Mouse (Mus musculus) limb, embryonic 14.5 days (tissue): ENCODE data around the gene Mecom. TPM values are rescaled to one million over a fixed set of nuclear protein-coding genes. Genes with fewer than 3 reads are reported as not detected.
"Not testable (repeated sequence)": the region's sequence is repeated elsewhere in the genome, so short reads cannot be mapped to it uniquely, and the experiment has no call there.

Experiments
- ATAC-seq: fragments of 200-750 bp; cut with Nextera tagmentation; 2 replicates; pipeline ENCODE4 v1.8.0; 2017; ENCODE audit warnings: low read depth, moderate number of reproducible peaks, moderate TSS enrichment; ENCODE audit not compliant: low FRiP score
- DNase-seq: peaks from one replicate; pipeline ENCODE4 v3.0.0-alpha.2; 2015; ENCODE audit warnings: low spot score
- H3K27ac ChIP-seq: fragments of 300-500 bp; sonication (generic); replicated peaks from 2 replicates; pipeline ENCODE4 v1.5.1; 2014; ENCODE audit warnings: low read depth, mild to moderate bottlenecking, low read length, moderate library complexity, mixed read lengths
- H3K27me3 ChIP-seq: fragments of 300-500 bp; sonication (generic); 2 replicates; pipeline ENCODE4 v1.6.1; 2014; ENCODE audit warnings: low read length, mixed read lengths; ENCODE audit not compliant: control insufficient read depth, insufficient read depth
- H3K36me3 ChIP-seq: fragments of 300-500 bp; sonication (generic); 2 replicates; pipeline ENCODE4 v1.6.1; 2014; ENCODE audit warnings: mild to moderate bottlenecking, low read length, moderate library complexity, mixed read lengths; ENCODE audit not compliant: control insufficient read depth, insufficient read depth
- H3K4me1 ChIP-seq: fragments of 300-500 bp; sonication (generic); 2 replicates; pipeline ENCODE4 v1.6.1; 2014; ENCODE audit warnings: antibody characterized with exemption, low read length, mixed read lengths; ENCODE audit not compliant: control insufficient read depth, insufficient read depth
- H3K4me2 ChIP-seq: fragments of 300-500 bp; sonication (generic); replicated peaks from 2 replicates; pipeline ENCODE4 v1.6.1; 2014; ENCODE audit warnings: low read depth, mild to moderate bottlenecking, low read length, moderate library complexity; ENCODE audit not compliant: severe bottlenecking
- H3K4me3 ChIP-seq: fragments of 300-500 bp; sonication (generic); replicated peaks from 2 replicates; pipeline ENCODE4 v1.5.1; 2014; ENCODE audit warnings: low read length
- H3K9ac ChIP-seq: fragments of 300-500 bp; sonication (generic); 2 replicates; pipeline ENCODE4 v1.6.1; 2014; ENCODE audit warnings: mild to moderate bottlenecking, low read depth, low read length, moderate library complexity; ENCODE audit not compliant: severe bottlenecking
- H3K9me3 ChIP-seq: fragments of 300-500 bp; sonication (generic); 2 replicates; pipeline ENCODE4 v1.6.1; 2016; ENCODE audit warnings: low read length; ENCODE audit not compliant: control insufficient read depth
- POLR2A ChIP-seq: fragments of 200-500 bp; IDR thresholded peaks from 2 replicates; pipeline ENCODE4 v1.8.0; 2012; ENCODE audit warnings: inconsistent platforms, mild to moderate bottlenecking, moderate library complexity, borderline replicate concordance; ENCODE audit not compliant: insufficient read depth, insufficient read length; ENCODE audit errors: extremely low read depth
- WGBS: fragments of 180-500 bp; shearing (Covaris S2); extraction: QIAGEN DNeasy Blood & Tissue Kit; methylation state at CpG from one replicate; pipeline ENCODE4 v1.1.7; 2014; 5-methylcytosine and 5-hydroxymethylcytosine counted together
- polyA plus RNA-seq, 2 experiments: library from polyadenylated mRNA; depleted of rRNA in 1 of 2; stranded (reverse) in 1 of 2; unstranded in 1 of 2; fragments of >200 nt; fragmentation: Nextera tagmentation in 1 of 2; extraction: Ambion mirVana in 1 of 2; gene quantifications; 2 replicates each; pipeline versions ENCODE4 v1.2.1 to v1.2.3; 2012 to 2014

The Mecom gene
- polyA plus RNA-seq, 2 experiments = 35.8 to 42.2 TPM

- WGBS = 87% methylated on average over 11 of the region's 11 CpGs
- no peak for TF ChIP-seq POLR2A
- Histone ChIP-seq H3K27ac (no peak overlapping the region), H3K4me3 (no peak overlapping the region), H3K27me3 (no peaks in the 10 kb centered on the region), H3K36me3 (no peaks in the 10 kb centered on the region), H3K9ac (no peak overlapping the region), H3K4me2 (no peak overlapping the region), H3K9me3 (no peaks in the 10 kb centered on the region), H3K4me1 (no peaks in the 10 kb centered on the region)
- DNase-seq (no peak), ATAC-seq (no peak)
Observed at GRCm38 (mm10) chr3:30535821-30536220, 12.0 kb downstream of the Mecom start.

GRCm38 (mm10) chr3:30520751-30521150 is 27.1 kb downstream of the Mecom start:
- not testable (repeated sequence) for H3K9me3 ChIP-seq, H3K4me3 ChIP-seq, ATAC-seq, H3K4me2 ChIP-seq, H3K36me3 ChIP-seq, H3K27me3 ChIP-seq, H3K4me1 ChIP-seq, H3K9ac ChIP-seq, DNase-seq, H3K27ac ChIP-seq
- 52% methylated on average over 3 of the region's 3 CpGs for WGBS

- Histone ChIP-seq H3K27me3 (no peaks in the 10 kb centered on the region), H3K36me3 (no peaks in the 10 kb centered on the region), H3K4me1 (peaks cover 11% of the 10 kb centered on the region), H3K4me3 (no peak overlapping the region), H3K9me3 (no peaks in the 10 kb centered on the region), H3K4me2 (no peak overlapping the region), H3K9ac (no peak overlapping the region), H3K27ac (no peak overlapping the region)
- WGBS = 63% methylated on average over 1 of the region's 1 CpGs
- no peak for DNase-seq
- TF ChIP-seq POLR2A = no peak
- no peak for ATAC-seq
Observed at GRCm38 (mm10) chr3:30519425-30519824, 28.4 kb downstream of the Mecom start.

- Histone ChIP-seq H3K9ac (peak overlapping the region; percentile 87), H3K9me3 (no peaks in the 10 kb centered on the region), H3K27me3 (no peaks in the 10 kb centered on the region), H3K4me1 (peaks cover 24% of the 10 kb centered on the region), H3K36me3 (no peaks in the 10 kb centered on the region), H3K4me3 (peak overlapping the region; percentile 56), H3K27ac (peak overlapping the region; percentile 95), H3K4me2 (peak overlapping the region; percentile 91)
- whole genome bisulfite sequencing = 11% methylated on average over 9 of the region's 9 CpGs
- TF ChIP-seq POLR2A = no peak
- ATAC-seq = no peak
- no peak for DNase-seq
Observed at GRCm38 (mm10) chr3:30515795-30516170, 32.0 kb downstream of the Mecom start.

GRCm38 (mm10) chr3:30514901-30515794 is 32.7 kb downstream of the Mecom start:
- H3K27me3 ChIP-seq = no peaks in the 10 kb centered on the region
- peak overlapping the region; percentile 95 for H3K27ac ChIP-seq
- WGBS = 2% methylated on average over 60 of the region's 62 CpGs
- DNase-seq (peak; percentile 83), ATAC-seq (peak; percentile 90)
- H3K36me3 ChIP-seq = no peaks in the 10 kb centered on the region
- H3K9me3 ChIP-seq = no peaks in the 10 kb centered on the region
- H3K4me1 ChIP-seq = peaks cover 31% of the 10 kb centered on the region
- H3K4me3 ChIP-seq = peak overlapping the region; percentile 56
- peak overlapping the region; percentile 91 for H3K4me2 ChIP-seq
- TF ChIP-seq POLR2A = 0 out of 2 replicates have a peak, but pooled peaks have one; percentile 4
- H3K9ac ChIP-seq = peak overlapping the region; percentile 87
